Mouse (Mus musculus): Measurements from ENCODE around the gene Slc39a3.
"Not testable (repeated sequence)": the region's sequence is repeated elsewhere in the genome, so short reads cannot be mapped to it uniquely, and the experiment has no call there.

Slc39a3 gene

GRCm38 (mm10) chr10:81006005-81006677, 31.1 kb downstream of the Slc39a3 start:
- no peak for DNase-seq (ENCODE audit: low spot score in 2 of 2)

DNA sequence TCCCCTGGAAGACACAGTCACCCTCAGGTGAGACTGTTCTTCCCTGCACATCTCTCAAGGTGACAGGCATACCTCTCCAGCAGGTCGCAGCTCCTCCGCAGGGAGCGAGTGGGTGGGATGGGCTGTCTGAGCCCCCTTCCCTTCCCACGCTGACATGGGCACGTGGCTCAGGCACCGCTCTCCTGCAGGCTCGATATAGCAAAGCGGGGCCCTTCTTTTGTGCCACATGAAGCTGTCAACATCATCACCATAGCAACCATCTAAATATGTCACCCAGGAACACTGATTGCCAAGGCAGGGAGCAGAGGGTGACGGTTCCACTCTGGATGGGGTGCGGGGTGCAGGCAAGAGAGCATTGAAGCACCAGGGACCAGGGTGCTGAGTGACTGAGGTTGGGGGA, 36.1 kb downstream of the Slc39a3 start:
- DNase-seq (ENCODE audit: low spot score in 2 of 2) = no peak

GRCm38 (mm10) chr10:81000197-81001062, 36.8 kb downstream of the Slc39a3 start:
- no peak for DNase-seq (ENCODE audit: low spot score in 2 of 2)

DNA sequence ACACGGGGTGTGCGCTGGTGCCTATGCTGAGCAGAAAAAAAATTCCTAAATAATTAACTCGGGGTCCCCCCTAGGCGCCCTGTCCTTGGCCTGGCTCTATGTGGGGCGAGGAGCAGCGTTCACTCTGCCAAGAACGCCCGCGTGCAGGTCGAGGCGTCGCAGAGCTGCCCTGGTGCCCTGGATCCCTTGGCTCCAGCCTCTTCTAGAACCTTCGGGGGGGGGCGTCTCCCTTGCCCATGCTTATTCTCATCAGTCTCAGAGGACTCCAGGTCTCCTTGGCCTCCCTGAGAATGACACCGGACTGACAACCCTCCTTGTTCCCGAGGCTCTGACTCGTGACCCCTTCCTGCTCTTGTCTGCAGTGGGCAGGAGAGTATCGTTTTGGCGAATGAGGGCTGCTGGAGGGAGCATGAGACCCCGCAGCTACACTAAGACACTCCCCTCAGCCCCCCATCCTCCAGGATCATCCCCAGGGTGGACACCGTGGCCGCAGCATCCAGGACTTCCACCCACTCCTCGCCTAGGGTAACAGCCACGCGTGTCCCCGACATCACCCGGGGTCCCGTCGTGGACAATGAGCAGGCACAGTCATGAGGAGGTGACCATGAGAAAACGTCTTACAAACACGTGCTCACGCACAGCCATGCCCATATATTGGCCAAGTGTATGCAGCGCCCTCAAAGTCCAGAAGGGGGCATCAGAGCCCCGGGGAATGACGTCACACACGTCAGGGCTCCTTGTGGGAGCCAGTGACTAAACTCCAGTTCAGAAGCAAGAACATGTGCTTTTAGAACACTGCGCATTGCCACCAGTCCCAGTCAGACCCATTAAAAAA, 37.6 kb downstream of the Slc39a3 start:
- peak; percentile 70 to 76 for DNase-seq (ENCODE audit: low spot score in 2 of 2)

GRCm38 (mm10) chr10:80998778-80999177, 38.4 kb downstream of the Slc39a3 start:
- no peak for DNase-seq (ENCODE audit: low spot score in 2 of 2)

- no peak for DNase-seq (ENCODE audit: low spot score in 2 of 2)
Measured at GRCm38 (mm10) chr10:80998021-80998420, 39.2 kb downstream of the Slc39a3 start.

- DNase-seq (ENCODE audit: low spot score in 2 of 2) = no peak
Measured at GRCm38 (mm10) chr10:80997332-80997731, 39.9 kb downstream of the Slc39a3 start.

GRCm38 (mm10) chr10:80996501-80996900, 40.7 kb downstream of the Slc39a3 start:
- no peak for DNase-seq (ENCODE audit: low spot score in 2 of 2)

GRCm38 (mm10) chr10:80995091-80995632, 42.1 kb downstream of the Slc39a3 start:
- peak; percentile 50 to 59 for DNase-seq (ENCODE audit: low spot score in 2 of 2)

- no peak for DNase-seq (ENCODE audit: low spot score in 2 of 2)
Measured at GRCm38 (mm10) chr10:80994621-80995020, 42.6 kb downstream of the Slc39a3 start.

- DNase-seq (ENCODE audit: low spot score in 2 of 2) = no peak
Measured at GRCm38 (mm10) chr10:80993276-80993675, 44.0 kb downstream of the Slc39a3 start.

DNA sequence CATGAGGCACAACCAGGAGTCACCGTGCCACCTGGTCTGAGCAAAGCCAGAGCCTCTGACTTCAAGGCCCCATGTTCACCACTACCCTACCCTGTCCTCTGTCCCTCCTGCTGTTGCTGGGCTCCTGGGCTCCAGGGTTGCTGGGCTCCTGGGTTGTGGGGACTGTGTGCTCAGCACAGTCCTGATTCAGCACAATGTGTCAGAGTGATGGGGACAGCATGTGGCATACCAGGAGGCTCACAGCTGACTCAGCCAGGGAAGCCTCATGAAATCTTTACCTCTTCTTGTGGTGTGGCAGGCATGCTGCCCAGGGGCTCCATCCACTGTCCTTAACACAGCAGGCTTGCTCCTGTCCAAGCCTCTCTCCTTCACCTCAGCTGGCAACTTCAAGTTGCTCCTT, 45.3 kb downstream of the Slc39a3 start:
- no peak for DNase-seq (ENCODE audit: low spot score in 2 of 2)

DNA sequence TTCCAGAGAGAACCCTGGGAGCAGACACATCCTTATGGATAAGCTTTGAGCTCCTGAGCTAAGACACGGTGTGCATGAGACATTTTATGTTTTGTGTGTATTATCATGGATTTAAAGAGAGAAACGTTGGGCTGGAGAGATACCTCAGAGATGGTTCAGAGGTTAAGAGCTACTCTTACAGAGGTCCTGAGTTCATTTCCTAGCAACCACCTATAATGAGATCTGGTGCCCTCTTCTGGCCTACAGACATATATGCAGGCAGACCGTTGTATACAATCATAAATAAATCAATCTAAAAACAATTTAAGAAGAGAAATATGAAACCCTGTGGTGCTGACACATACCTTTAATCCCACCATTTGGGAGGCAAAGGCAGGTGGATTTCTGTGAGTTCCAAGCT, 46.2 kb downstream of the Slc39a3 start:
- no peak for DNase-seq (ENCODE audit: low spot score in 2 of 2)

DNA sequence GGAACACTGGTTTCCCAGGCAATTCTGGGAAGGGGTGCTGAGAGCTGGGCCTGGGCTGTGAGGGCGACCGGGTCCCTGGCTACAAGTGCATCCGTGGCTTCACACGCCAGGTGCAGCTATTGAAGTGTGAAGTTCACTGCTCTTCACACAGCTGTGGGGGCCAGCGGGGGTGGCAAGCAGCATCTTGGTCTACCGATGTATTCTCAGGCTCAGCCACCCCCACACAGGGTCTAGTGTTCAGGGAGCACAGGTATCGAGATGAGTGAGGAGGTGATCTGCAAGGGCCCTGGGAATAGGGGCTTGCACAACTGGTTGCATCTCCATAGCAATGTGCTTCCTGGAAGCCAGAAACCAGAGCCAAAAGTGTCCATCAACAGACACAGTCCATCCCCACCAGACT, 46.8 kb downstream of the Slc39a3 start:
- DNase-seq (ENCODE audit: low spot score in 2 of 2) = no peak

- not testable (repeated sequence) for DNase-seq (ENCODE audit: low spot score in 2 of 2)
Measured at GRCm38 (mm10) chr10:80989854-80990253, 47.4 kb downstream of the Slc39a3 start.

DNA sequence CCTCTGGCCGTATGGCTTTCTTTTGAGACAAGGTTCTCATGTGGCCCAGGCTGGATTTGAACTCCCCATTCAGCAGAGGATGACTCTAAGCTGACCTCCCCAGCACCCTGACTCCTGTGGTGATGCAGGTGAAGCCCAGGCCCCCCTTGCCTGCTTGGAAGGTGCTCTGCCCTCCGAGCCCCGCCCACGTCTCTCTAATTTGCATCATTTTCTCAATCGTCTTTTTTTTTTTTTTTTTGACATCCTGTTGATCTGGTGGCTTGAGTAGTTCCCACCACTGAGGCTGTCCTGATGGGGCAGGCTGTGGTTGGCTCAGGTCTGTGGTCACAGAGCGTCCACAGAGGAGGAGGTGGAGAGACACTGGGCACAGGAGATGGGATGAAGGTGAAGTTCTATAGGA, 47.8 kb downstream of the Slc39a3 start:
- DNase-seq (ENCODE audit: low spot score in 2 of 2) = no peak

DNA sequence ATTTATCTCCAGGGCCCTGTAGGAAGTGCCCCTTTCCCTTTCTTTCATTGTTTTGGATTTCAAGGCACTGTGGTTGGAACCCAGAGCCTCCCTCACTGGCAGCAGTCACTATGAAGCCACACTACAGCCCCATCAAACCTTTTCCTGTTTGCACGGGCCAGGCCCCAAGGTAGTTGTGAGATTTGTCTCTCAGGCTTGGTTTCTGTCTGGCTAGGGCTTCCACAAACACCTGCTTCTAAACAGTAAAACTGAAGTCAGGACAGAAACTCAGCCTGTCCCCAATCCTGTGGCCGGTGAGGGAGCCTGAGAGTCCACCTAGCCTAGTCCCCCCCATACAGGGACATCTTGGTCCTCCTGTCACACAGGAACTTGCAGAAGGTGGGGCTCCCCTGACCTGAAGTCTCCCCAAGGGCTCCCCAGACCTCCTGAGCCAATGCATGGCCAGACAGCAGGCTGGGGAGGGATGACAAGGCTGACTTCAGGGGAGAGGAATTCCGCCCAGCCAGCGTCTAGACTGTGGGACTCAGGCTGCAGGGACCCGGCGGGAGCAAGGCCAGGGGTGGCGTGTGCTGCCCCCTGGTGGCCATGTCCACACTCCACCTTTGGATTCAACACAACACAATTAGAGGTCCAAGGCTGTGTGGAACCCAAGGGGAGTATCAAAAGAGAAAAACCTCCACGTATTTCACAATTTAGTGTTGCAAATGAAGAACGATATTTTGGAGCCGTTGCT, 49.4 kb downstream of the Slc39a3 start:
- peak; percentile 67 to 83 for DNase-seq (ENCODE audit: low spot score in 2 of 2)

DNA sequence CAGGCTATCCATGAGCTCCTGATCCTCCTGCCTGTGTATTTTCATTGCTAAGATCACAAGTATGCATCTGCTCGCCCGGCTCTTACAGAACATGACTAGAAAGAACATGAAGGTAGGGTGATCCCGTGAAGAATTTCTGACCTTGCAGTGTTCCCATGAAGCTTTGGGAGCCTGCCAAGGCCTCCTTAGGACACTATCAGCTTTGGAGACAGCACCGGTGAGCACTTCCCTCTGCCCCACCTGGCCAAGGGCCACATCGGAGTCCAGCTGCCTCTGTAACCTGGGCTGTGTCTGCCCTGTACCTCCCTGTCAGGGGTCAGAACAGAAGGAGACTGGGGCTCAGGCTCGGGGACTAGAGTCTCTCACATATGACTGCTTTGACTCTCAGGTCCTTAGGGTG, 50.5 kb downstream of the Slc39a3 start:
- DNase-seq (ENCODE audit: low spot score in 2 of 2) = no peak

DNA sequence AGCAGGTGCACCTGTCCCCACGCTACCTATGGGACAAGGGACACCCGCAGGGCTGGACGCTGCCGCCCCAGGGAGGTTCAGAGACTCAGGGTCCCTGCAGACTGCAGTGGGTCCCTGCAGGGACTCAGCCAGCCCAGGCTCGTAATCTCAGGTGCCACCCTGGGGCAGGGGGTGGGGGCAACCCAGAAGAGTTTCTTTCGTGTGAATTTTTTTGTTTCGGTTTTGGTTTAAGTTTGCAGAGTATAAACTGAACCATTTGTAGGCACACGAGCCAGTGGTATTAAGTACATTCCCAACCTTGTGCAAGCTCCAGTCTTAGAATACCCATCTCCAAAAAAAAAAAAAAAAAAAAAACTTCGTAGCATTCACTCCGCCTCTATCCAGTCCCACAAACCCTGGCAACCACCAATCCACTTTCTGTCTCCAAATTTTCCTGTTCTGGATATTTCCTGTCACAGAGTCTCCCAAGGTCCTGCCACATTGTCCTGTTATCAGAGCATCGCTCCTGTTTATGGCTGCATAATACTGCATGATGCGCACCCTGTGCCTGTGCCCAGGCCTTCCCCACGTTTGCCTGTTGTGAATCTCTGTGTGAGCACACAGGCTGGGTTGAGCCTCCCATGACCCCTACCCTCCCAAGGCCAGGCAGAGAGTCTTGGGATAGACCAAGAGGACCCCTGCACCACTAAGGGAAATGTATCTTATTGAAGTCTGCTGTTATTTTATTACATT, 51.1 kb downstream of the Slc39a3 start:
- DNase-seq (ENCODE audit: low spot score in 2 of 2) = no peak

DNA sequence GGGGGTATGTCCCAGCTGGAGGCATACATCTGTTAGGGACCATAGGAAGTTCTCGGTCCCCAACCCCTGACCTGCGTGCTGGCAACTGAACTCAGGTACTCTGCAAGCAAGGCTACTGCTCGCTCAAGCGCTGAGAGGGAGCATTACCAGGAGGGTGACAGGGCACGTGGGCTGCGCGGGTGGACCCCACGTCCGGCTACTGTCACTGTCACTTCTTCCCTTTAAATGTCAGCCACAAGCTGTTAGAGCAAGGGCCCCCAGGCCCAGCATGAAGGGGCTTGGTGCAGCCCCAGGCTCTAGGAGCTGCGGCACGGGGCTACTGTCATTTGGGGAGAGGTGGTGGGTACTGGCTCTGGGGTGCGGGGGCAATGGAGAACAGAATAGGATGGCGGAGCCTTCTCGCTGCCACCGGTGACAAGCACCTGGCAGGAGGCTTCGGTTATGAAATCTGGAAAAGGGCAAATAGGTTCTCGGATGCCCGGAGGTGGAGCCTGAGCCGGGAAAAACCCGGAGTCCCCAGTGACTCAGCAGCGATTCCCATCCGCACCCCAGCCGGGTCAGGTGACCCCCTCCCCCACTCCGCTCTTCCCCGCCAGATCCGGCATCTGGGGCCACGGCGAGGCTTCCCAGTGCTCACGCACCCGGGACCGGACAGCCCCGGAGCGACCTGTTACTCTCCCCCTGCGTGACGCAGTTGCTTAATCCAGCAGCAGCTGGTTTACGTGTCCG, 51.8 kb downstream of the Slc39a3 start:
- peak; percentile 50 to 62 for DNase-seq (ENCODE audit: low spot score in 2 of 2)

All from urinary bladder, adult 18-20 months (tissue).